Mouse (Mus musculus) limb, embryonic 14.5 days (tissue): ENCODE data around the gene Dusp9. TPM values are rescaled to one million over a fixed set of nuclear protein-coding genes. Genes with fewer than 3 reads are reported as not detected.

Experiments
- ATAC-seq: fragments of 200-750 bp; cut with Nextera tagmentation; 2 replicates; pipeline ENCODE4 v1.8.0; 2017; ENCODE audit warnings: low read depth, moderate number of reproducible peaks, moderate TSS enrichment; ENCODE audit not compliant: low FRiP score
- DNase-seq: peaks from one replicate; pipeline ENCODE4 v3.0.0-alpha.2; 2015; ENCODE audit warnings: low spot score
- H3K27ac ChIP-seq: fragments of 300-500 bp; sonication (generic); replicated peaks from 2 replicates; pipeline ENCODE4 v1.5.1; 2014; ENCODE audit warnings: low read depth, mild to moderate bottlenecking, low read length, moderate library complexity, mixed read lengths
- H3K27me3 ChIP-seq: fragments of 300-500 bp; sonication (generic); 2 replicates; pipeline ENCODE4 v1.6.1; 2014; ENCODE audit warnings: low read length, mixed read lengths; ENCODE audit not compliant: control insufficient read depth, insufficient read depth
- H3K36me3 ChIP-seq: fragments of 300-500 bp; sonication (generic); 2 replicates; pipeline ENCODE4 v1.6.1; 2014; ENCODE audit warnings: mild to moderate bottlenecking, low read length, moderate library complexity, mixed read lengths; ENCODE audit not compliant: control insufficient read depth, insufficient read depth
- H3K4me1 ChIP-seq: fragments of 300-500 bp; sonication (generic); 2 replicates; pipeline ENCODE4 v1.6.1; 2014; ENCODE audit warnings: antibody characterized with exemption, low read length, mixed read lengths; ENCODE audit not compliant: control insufficient read depth, insufficient read depth
- H3K4me2 ChIP-seq: fragments of 300-500 bp; sonication (generic); replicated peaks from 2 replicates; pipeline ENCODE4 v1.6.1; 2014; ENCODE audit warnings: low read depth, mild to moderate bottlenecking, low read length, moderate library complexity; ENCODE audit not compliant: severe bottlenecking
- H3K4me3 ChIP-seq: fragments of 300-500 bp; sonication (generic); replicated peaks from 2 replicates; pipeline ENCODE4 v1.5.1; 2014; ENCODE audit warnings: low read length
- H3K9ac ChIP-seq: fragments of 300-500 bp; sonication (generic); 2 replicates; pipeline ENCODE4 v1.6.1; 2014; ENCODE audit warnings: mild to moderate bottlenecking, low read depth, low read length, moderate library complexity; ENCODE audit not compliant: severe bottlenecking
- H3K9me3 ChIP-seq: fragments of 300-500 bp; sonication (generic); 2 replicates; pipeline ENCODE4 v1.6.1; 2016; ENCODE audit warnings: low read length; ENCODE audit not compliant: control insufficient read depth
- POLR2A ChIP-seq: fragments of 200-500 bp; IDR thresholded peaks from 2 replicates; pipeline ENCODE4 v1.8.0; 2012; ENCODE audit warnings: inconsistent platforms, mild to moderate bottlenecking, moderate library complexity, borderline replicate concordance; ENCODE audit not compliant: insufficient read depth, insufficient read length; ENCODE audit errors: extremely low read depth
- WGBS: fragments of 180-500 bp; shearing (Covaris S2); extraction: QIAGEN DNeasy Blood & Tissue Kit; methylation state at CpG from one replicate; pipeline ENCODE4 v1.1.7; 2014; 5-methylcytosine and 5-hydroxymethylcytosine counted together
- polyA plus RNA-seq, 2 experiments: library from polyadenylated mRNA; depleted of rRNA in 1 of 2; stranded (reverse) in 1 of 2; unstranded in 1 of 2; fragments of >200 nt; fragmentation: Nextera tagmentation in 1 of 2; extraction: Ambion mirVana in 1 of 2; gene quantifications; 2 replicates each; pipeline versions ENCODE4 v1.2.1 to v1.2.3; 2012 to 2014

The Dusp9 gene
- polyA plus RNA-seq, 2 experiments, result 2.4 to 10.9 TPM

DNA sequence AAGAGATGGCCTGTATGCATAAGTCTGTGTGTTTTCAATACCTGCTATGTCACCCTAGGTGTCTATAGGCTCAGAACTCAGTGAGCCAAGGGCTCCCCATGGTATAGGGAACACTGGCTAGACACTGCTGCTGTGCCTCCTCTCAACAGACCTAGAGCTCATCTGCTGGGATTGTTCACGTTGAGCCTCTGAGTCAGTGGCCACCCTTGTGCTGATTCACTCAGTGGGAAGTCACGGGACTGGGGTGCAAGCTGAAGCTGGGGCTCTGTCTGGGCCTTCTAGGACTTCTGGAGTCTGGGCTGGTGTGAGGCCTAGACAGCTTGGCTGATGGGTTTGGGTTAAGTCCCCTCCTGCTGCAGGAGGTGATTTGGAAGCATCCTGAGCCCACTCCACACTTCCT, 36.0 kb downstream of the Dusp9 start:
- no peaks in the 10 kb centered on the region for H3K27me3 ChIP-seq
- peaks cover 19% of the 10 kb centered on the region; the same call in 1 of the 2 replicates for H3K36me3 ChIP-seq
- 74% methylated on average over 2 of the region's 2 CpGs for WGBS
- H3K9ac ChIP-seq, result no peak overlapping the region
- no peak for TF ChIP-seq POLR2A
- no peak for ATAC-seq
- no peaks in the 10 kb centered on the region for H3K9me3 ChIP-seq
- H3K4me1 ChIP-seq, result 0 out of 2 replicates have a peak, but pooled peaks cover 3% of the 10 kb centered on the region
- H3K27ac ChIP-seq, result no peak overlapping the region
- no peak for DNase-seq
- peak overlapping the region; percentile 64; the same call in 1 of the 2 replicates for H3K4me2 ChIP-seq
- no peak overlapping the region for H3K4me3 ChIP-seq

DNA sequence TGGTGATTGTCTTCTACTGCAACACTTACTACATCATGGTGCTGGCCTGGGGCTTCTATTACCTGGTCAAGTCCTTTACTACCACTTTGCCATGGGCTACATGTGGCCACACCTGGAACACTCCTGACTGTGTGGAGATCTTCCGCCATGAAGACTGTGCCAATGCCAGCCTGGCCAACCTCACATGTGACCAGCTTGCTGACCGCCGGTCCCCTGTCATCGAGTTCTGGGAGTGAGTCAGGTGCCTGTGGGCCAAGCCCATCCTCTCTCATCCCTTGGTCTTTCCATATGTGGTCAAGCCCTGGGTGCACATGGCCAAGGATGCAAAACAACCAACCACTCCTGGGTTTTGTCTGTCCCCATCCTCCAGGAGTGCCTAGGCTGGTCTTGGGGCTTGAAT, 37.4 kb downstream of the Dusp9 start:
- no peak for ATAC-seq
- TF ChIP-seq POLR2A, result no peak
- Histone ChIP-seq H3K27ac (no peak overlapping the region), H3K9ac (no peak overlapping the region), H3K4me3 (no peak overlapping the region), H3K4me1 (0 out of 2 replicates have a peak, but pooled peaks cover 3% of the 10 kb centered on the region), H3K36me3 (peaks cover 21% of the 10 kb centered on the region), H3K27me3 (no peaks in the 10 kb centered on the region), H3K4me2 (no peak overlapping the region), H3K9me3 (no peaks in the 10 kb centered on the region)
- WGBS, result 88% methylated on average over 4 of the region's 4 CpGs
- no peak for DNase-seq

DNA sequence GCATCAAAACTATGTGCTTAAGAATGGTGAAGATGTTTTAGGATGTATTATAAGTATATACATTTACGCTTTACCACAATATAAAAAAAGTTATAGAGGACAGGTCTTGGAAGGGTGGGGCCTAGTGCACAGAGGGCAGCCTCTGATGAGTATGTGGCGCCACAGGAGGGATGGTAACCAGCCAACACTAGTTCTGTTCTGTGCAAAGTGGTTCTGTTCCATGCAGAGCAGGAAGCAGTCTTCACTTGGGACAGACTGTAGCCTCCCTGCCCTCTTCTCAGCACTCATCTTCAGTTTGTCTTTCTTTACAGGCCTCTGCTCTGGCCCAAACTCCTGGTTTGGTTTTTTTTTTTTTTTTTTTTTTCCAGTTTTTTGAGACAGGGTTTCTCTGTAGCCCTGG, 44.9 kb downstream of the Dusp9 start:
- Histone ChIP-seq H3K4me2 (no peak overlapping the region), H3K36me3 (peaks cover 26% of the 10 kb centered on the region), H3K4me1 (no peaks in the 10 kb centered on the region), H3K4me3 (no peak overlapping the region), H3K9ac (no peak overlapping the region), H3K9me3 (no peaks in the 10 kb centered on the region), H3K27me3 (no peaks in the 10 kb centered on the region), H3K27ac (no peak overlapping the region)
- 76% methylated on average over 2 of the region's 2 CpGs for WGBS
- DNase-seq (no peak), ATAC-seq (no peak)
- TF ChIP-seq POLR2A, result no peak

DNA sequence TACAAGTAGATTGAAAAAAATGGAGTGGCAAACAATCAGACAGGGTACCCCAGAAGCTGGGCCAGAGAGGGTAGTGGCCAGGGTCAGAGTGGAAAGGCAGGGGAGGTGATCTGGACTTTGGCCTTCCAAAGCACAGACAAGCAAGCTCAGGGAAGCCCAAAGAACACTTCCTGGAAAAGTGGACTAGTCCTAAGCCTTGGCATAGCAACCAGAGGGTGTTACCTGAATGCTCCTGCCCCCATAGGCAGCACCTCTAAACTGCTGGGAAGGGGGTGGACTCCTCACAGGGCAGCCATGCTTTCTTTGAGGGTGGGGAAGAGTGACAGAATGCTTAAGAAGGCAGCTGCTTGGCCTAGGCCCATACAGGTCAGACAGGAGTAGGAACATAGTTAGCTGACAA, 45.8 kb downstream of the Dusp9 start:
- ATAC-seq, result no peak
- peaks cover 25% of the 10 kb centered on the region for H3K36me3 ChIP-seq
- TF ChIP-seq POLR2A, result no peak
- H3K27ac ChIP-seq, result no peak overlapping the region
- no peak for DNase-seq
- H3K4me3 ChIP-seq, result no peak overlapping the region
- H3K4me2 ChIP-seq, result no peak overlapping the region
- H3K4me1 ChIP-seq, result no peaks in the 10 kb centered on the region
- H3K9ac ChIP-seq, result no peak overlapping the region
- H3K27me3 ChIP-seq, result no peaks in the 10 kb centered on the region
- H3K9me3 ChIP-seq, result no peaks in the 10 kb centered on the region

DNA sequence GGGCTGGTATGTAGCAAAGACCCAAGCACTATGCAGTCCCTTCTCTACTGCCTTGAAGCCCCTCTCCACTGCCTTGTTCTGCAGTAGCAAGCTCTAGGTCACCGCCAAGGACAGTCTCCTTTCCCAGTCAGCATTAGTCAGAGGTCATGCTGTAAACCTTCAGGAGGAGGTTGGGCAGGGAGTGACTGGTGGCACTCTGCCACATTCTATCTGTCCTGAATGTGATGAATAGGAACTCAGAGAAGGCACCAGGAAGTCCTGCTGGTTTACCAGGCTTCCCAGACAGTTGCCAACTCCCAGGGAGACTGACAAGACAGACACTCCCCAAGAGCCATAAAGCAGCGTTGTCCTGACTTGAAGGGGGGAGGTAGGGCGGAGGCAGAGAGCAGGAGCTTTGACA, 46.4 kb downstream of the Dusp9 start:
- Histone ChIP-seq H3K4me3 (no peak overlapping the region), H3K27ac (no peak overlapping the region), H3K9ac (no peak overlapping the region), H3K9me3 (no peaks in the 10 kb centered on the region), H3K36me3 (peaks cover 25% of the 10 kb centered on the region), H3K4me2 (no peak overlapping the region), H3K4me1 (no peaks in the 10 kb centered on the region), H3K27me3 (no peaks in the 10 kb centered on the region)
- no peak for ATAC-seq
- 46% methylated on average over 3 of the region's 3 CpGs for WGBS
- DNase-seq, result no peak
- no peak for TF ChIP-seq POLR2A
